Mouse (Mus musculus) c-Kit-negative CD71-positive TER-119-positive erythroid progenitor cells, embryonic 14.5 days (primary cell): ENCODE data around the gene Phf10.
"Not testable (repeated sequence)": the region's sequence is repeated elsewhere in the genome, so short reads cannot be mapped to it uniquely, and the experiment has no call there.

Experiments
- DNase-seq: peaks from one replicate; pipeline ENCODE4 v3.0.0-alpha.2; 2013; ENCODE audit warnings: low read depth, low spot score

Phf10 gene

GRCm38 (mm10) chr17:14960951-14961556, at the start of gene Phf10:
Gene Phf10, minus strand, starts transcription at chr17:14961273.
- DNase-seq: not testable (repeated sequence)

GRCm38 (mm10) chr17:15009706-15010413, 48.8 kb upstream of the Phf10 start, which contains the start of gene Gm3435:
Gene Gm3435, plus strand, starts transcription at chr17:15010176.
- DNase-seq: not testable (repeated sequence)

- not testable (repeated sequence) for DNase-seq
Measured at GRCm38 (mm10) chr17:15009088-15009487, 48.0 kb upstream of the Phf10 start.

GRCm38 (mm10) chr17:15000047-15000446, 39.0 kb upstream of the Phf10 start:
- DNase-seq: not testable (repeated sequence)

- not testable (repeated sequence) for DNase-seq
Measured at GRCm38 (mm10) chr17:14994140-14994539, 33.1 kb upstream of the Phf10 start.

- DNase-seq: not testable (repeated sequence)
Measured at GRCm38 (mm10) chr17:14993139-14993832, 32.2 kb upstream of the Phf10 start.

GRCm38 (mm10) chr17:14992522-14993138, 31.6 kb upstream of the Phf10 start:
- not testable (repeated sequence) for DNase-seq

- DNase-seq: not testable (repeated sequence)
Measured at GRCm38 (mm10) chr17:14990116-14990702, 29.1 kb upstream of the Phf10 start.

GRCm38 (mm10) chr17:14978362-14979038, 17.4 kb upstream of the Phf10 start, which contains the start of the genes 9030025P20Rik and Gm3417:
Gene 9030025P20Rik, plus strand, starts transcription at chr17:14978468.
Gene Gm3417, minus strand, starts transcription at chr17:14978790.
- not testable (repeated sequence) for DNase-seq

GRCm38 (mm10) chr17:14977718-14978361, 16.8 kb upstream of the Phf10 start:
- not testable (repeated sequence) for DNase-seq

GRCm38 (mm10) chr17:14968373-14968913, 7.4 kb upstream of the Phf10 start:
- DNase-seq: not testable (repeated sequence)

- DNase-seq: not testable (repeated sequence)
Measured at GRCm38 (mm10) chr17:14961557-14962154, 583 bp upstream of the Phf10 start.

GRCm38 (mm10) chr17:14960520-14960919, 553 bp downstream of the Phf10 start:
- no peak for DNase-seq

- peak; percentile 46 for DNase-seq
Measured at GRCm38 (mm10) chr17:14959979-14960378, 1.1 kb downstream of the Phf10 start.

- DNase-seq: no peak
Measured at GRCm38 (mm10) chr17:14958686-14959327, 2.3 kb downstream of the Phf10 start.

- no peak for DNase-seq
Measured at GRCm38 (mm10) chr17:14953452-14953851, 7.6 kb downstream of the Phf10 start.

- DNase-seq: no peak
Measured at GRCm38 (mm10) chr17:14949161-14949827, 11.8 kb downstream of the Phf10 start.

- no peak for DNase-seq
Measured at GRCm38 (mm10) chr17:14944551-14944950, 16.5 kb downstream of the Phf10 start.

- DNase-seq: no peak
Measured at GRCm38 (mm10) chr17:14943729-14944059, 17.4 kb downstream of the Phf10 start.
